ENCODE assay signal across 21 mouse cellular contexts in genomic region chrX:159237275-159237674, GRCm38 (mm10).
"Had no signal": no experiment of that assay in that cellular context is flagged by ENCODE, and none has a peak within 500 bp of the region (broad histone marks: within the 10 kb centered on the region; RNA-seq: fewer than 3 reads in every experiment).

No protein-coding gene starts in this region.

- ATAC-seq: forebrain, embryonic 13.5 days; forebrain, embryonic 14.5 days; forebrain, embryonic 15.5 days; forebrain, embryonic 16.5 days; forebrain, postnatal 0 days had no signal

- DNase-seq: cerebellum, adult 2 months; cerebellum, adult 8-10 months; cerebellum, adult 9-11 months; cerebellum, postnatal 10 days; cerebellum, postnatal 14 days; cerebellum, postnatal 25 days; cerebellum, postnatal 36 days; embryo, embryonic 11 days; forebrain, postnatal 0 days; gastrocnemius, adult 2 months; gastrocnemius, postnatal 10 days; gastrocnemius, postnatal 14 days; gastrocnemius, postnatal 25 days; gastrocnemius, postnatal 36 days; heart, adult 11 months; heart, adult 18-20 months; heart, adult 2 months had no signal
